Mouse (Mus musculus) kidney, embryonic 16.5 days (tissue): Measurements from ENCODE around the gene Xrn1. TPM values are rescaled to one million over a fixed set of nuclear protein-coding genes. Genes with fewer than 3 reads are reported as not detected.
"Not testable (repeated sequence)": the region's sequence is repeated elsewhere in the genome, so short reads cannot be mapped to it uniquely, and the experiment has no call there.

ENCODE experiments used
- ATAC-seq: fragments of 200-750 bp; cut with Nextera tagmentation; 2 replicates; pipeline ENCODE4 v1.8.0; 2017; ENCODE audit warnings: moderate TSS enrichment; ENCODE audit not compliant: low FRiP score, low TSS enrichment
- H3K27ac ChIP-seq: fragments of 300-500 bp; sonication (generic); 2 replicates; pipeline ENCODE4 v1.5.1; 2014; ENCODE audit warnings: low read length
- H3K27me3 ChIP-seq: fragments of 300-500 bp; sonication (generic); 2 replicates; pipeline ENCODE4 v1.6.1; 2014; ENCODE audit warnings: low read length, control low read depth, mixed read lengths; ENCODE audit not compliant: insufficient read depth
- H3K36me3 ChIP-seq: fragments of 300-500 bp; sonication (generic); 2 replicates; pipeline ENCODE4 v1.6.1; 2014; ENCODE audit warnings: low read length, control low read depth, mixed read lengths; ENCODE audit not compliant: insufficient read depth
- H3K4me1 ChIP-seq: fragments of 300-500 bp; sonication (generic); 2 replicates; pipeline ENCODE4 v1.6.1; 2014; ENCODE audit warnings: low read length, control low read depth, mixed read lengths; ENCODE audit not compliant: insufficient read depth
- H3K4me2 ChIP-seq: fragments of 300-500 bp; sonication (generic); replicated peaks from 2 replicates; pipeline ENCODE4 v1.6.1; 2014; ENCODE audit warnings: low read depth, low read length
- H3K4me3 ChIP-seq: fragments of 300-500 bp; sonication (generic); 2 replicates; pipeline ENCODE4 v1.5.1; 2014; ENCODE audit warnings: mild to moderate bottlenecking, low read length
- H3K9ac ChIP-seq: fragments of 300-500 bp; sonication (generic); replicated peaks from 2 replicates; pipeline ENCODE4 v1.6.1; 2014; ENCODE audit warnings: low read length
- H3K9me3 ChIP-seq: fragments of 300-500 bp; sonication (generic); 2 replicates; pipeline ENCODE4 v1.6.1; 2016; ENCODE audit warnings: low read length, control low read depth
- WGBS: fragments of 180-500 bp; shearing (Covaris S2); extraction: QIAGEN DNeasy Blood & Tissue Kit; methylation state at CpG from one replicate; pipeline ENCODE4 v1.1.7; 2014; 5-methylcytosine and 5-hydroxymethylcytosine counted together
- polyA plus RNA-seq: library from polyadenylated mRNA; unstranded; fragments of >200 nt; fragmentation: Nextera tagmentation; extraction: Ambion mirVana; gene quantifications from 2 replicates; pipeline ENCODE4 v1.2.1, GENCODE M21; 2015

The Xrn1 gene
- polyA plus RNA-seq, 1 experiment from 2014 or later, result 12.1 TPM

- ATAC-seq, result no peak
- H3K27me3 ChIP-seq, result no peaks in the 10 kb centered on the region
- no peaks in the 10 kb centered on the region for H3K4me1 ChIP-seq
- no peak overlapping the region for H3K4me2 ChIP-seq
- no peak overlapping the region for H3K27ac ChIP-seq
- 90% methylated on average over 6 of the region's 6 CpGs for WGBS
- no peak overlapping the region for H3K9ac ChIP-seq
- H3K4me3 ChIP-seq, result no peak overlapping the region
- H3K9me3 ChIP-seq, result no peaks in the 10 kb centered on the region
- H3K36me3 ChIP-seq, result no peaks in the 10 kb centered on the region
These were observed 130.7 kb downstream of the Xrn1 start for GRCm38 (mm10) chr9:96085293-96085692.

DNA sequence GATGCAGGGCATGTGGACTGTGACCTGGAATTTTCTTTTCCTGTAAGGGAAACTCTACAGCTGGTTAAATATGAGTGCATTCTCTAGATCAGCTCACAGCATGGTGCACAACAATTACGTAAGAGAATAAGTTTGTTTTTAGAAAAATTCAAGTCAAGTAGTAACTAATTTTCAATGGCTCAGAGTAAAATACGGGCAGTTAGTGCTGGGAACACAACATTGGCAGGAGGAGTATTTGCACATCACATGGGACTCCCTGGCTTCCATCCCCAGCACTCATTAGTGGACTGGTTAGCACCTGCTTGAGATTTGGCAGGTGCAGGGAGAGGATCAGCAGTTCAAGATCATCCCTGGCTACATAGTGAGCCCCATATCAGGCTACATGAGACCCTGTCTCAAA, 133.1 kb downstream of the Xrn1 start:
- no peaks in the 10 kb centered on the region for H3K36me3 ChIP-seq
- H3K9ac ChIP-seq, result no peak overlapping the region
- no peaks in the 10 kb centered on the region for H3K27me3 ChIP-seq
- no peak overlapping the region for H3K4me3 ChIP-seq
- H3K4me2 ChIP-seq, result no peak overlapping the region
- no peak overlapping the region for H3K27ac ChIP-seq
- H3K9me3 ChIP-seq, result no peaks in the 10 kb centered on the region
- ATAC-seq, result no peak
- WGBS, result 85% methylated on average over 2 of the region's 2 CpGs
- no peaks in the 10 kb centered on the region for H3K4me1 ChIP-seq

DNA sequence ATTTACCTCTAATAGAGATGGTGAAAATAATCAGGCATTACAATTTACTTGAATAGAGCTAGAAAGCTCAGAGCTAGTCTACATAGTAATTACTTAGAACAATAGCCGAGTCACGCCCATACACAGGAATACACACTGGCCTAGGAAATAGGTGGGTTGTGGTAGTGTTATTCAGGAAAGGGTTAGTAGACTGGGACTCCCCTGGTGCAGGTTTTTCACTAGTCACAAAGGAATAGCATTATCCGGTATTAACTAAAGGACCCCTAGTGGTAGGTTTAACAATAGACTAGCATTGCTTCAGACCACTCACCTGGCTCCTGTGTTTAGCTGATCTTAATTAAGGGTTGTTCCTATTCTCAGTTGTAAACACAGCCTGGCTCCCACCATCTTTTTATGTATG, 133.9 kb downstream of the Xrn1 start:
- not testable (repeated sequence) for H3K9ac ChIP-seq, H3K36me3 ChIP-seq, ATAC-seq, H3K4me2 ChIP-seq, H3K27me3 ChIP-seq, H3K27ac ChIP-seq, H3K4me3 ChIP-seq, H3K9me3 ChIP-seq, H3K4me1 ChIP-seq
- WGBS, result 88% methylated on average over 3 of the region's 3 CpGs

DNA sequence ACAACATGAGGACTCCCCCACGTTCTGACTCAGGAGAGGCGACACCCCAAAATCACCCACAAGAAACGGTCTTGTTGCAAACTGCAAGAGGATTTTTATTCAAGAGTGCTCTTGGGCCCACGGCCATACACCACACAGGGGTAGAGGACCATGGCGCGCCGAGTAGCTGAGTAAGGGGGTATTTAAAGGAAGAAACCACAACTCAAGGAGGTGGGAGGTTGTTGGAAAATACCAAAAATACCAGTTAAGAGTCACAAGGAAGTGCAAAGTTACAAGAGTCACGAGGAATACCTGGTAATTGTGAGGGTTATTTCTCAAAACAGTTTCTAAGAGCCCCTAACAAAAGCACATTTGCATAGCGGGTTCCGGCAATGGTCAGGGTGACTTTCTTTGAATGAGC, 138.1 kb downstream of the Xrn1 start:
- H3K36me3 ChIP-seq, H3K4me1 ChIP-seq, ATAC-seq, H3K9ac ChIP-seq, H3K27me3 ChIP-seq, H3K4me3 ChIP-seq, H3K4me2 ChIP-seq, H3K27ac ChIP-seq: not testable (repeated sequence)
- H3K9me3 ChIP-seq, result peaks cover 17% of the 10 kb centered on the region
- 92% methylated on average over 10 of the region's 10 CpGs for WGBS

DNA sequence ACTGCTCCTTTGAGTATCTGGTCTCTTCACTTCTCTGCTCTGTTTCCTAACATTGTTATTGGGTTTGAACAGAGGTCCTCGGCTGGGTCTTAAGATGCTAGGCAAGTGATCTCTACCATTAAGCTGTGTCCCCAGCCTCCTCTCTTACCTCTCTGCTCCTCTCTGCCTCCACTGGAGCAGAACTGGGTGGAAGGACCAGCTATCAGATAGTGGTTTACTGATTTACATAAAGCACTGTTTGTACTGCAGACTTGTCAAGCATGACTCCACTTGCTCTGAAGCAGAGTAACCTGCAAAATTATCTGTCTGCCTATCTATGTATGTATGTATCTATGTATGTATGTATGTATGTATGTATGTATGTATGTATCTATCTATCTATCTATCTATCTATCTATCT, 138.7 kb downstream of the Xrn1 start:
- Histone ChIP-seq H3K9me3 (peaks cover 17% of the 10 kb centered on the region), H3K4me3 (no peak overlapping the region), H3K4me2 (no peak overlapping the region), H3K27me3 (no peaks in the 10 kb centered on the region), H3K4me1 (no peaks in the 10 kb centered on the region), H3K36me3 (no peaks in the 10 kb centered on the region), H3K27ac (no peak overlapping the region), H3K9ac (no peak overlapping the region)
- WGBS, result 87% methylated on average over 1 of the region's 1 CpGs
- ATAC-seq, result no peak

DNA sequence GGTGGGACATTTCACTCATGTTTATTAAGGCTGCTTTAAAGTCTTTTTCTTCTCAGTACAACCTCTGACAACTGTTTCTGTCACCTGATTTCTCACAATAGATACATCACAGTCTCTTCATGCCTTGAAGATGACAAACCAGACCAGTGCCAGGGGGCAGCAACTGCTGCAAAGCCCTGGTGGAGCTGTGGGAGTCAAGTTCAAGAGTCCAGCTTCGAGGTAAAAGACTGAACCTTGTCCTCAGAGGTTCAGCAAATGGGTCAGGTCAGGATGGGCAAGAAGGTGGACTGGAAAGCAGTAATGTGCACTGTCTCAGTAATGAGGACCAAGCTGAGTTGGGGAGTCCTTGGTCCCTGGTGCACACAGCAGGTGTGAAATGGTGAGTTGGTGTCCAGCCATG, 139.8 kb downstream of the Xrn1 start:
- H3K9me3 ChIP-seq, result peaks cover 25% of the 10 kb centered on the region
- H3K4me2 ChIP-seq, result no peak overlapping the region
- H3K4me3 ChIP-seq, result no peak overlapping the region
- H3K9ac ChIP-seq, result no peak overlapping the region
- H3K27ac ChIP-seq, result no peak overlapping the region
- H3K27me3 ChIP-seq, result no peaks in the 10 kb centered on the region
- 74% methylated on average over 1 of the region's 1 CpGs for WGBS
- no peaks in the 10 kb centered on the region for H3K36me3 ChIP-seq
- ATAC-seq, result no peak; the same call in 1 of the 2 replicates
- H3K4me1 ChIP-seq, result no peaks in the 10 kb centered on the region

- H3K9me3 ChIP-seq, result peaks cover 33% of the 10 kb centered on the region
- WGBS, result 79% methylated on average over 1 of the region's 1 CpGs
- no peak overlapping the region for H3K4me3 ChIP-seq
- H3K27ac ChIP-seq, result no peak overlapping the region
- H3K4me1 ChIP-seq, result no peaks in the 10 kb centered on the region
- no peak overlapping the region for H3K4me2 ChIP-seq
- H3K36me3 ChIP-seq, result no peaks in the 10 kb centered on the region
- H3K9ac ChIP-seq, result no peak overlapping the region
- ATAC-seq, result no peak
- H3K27me3 ChIP-seq, result no peaks in the 10 kb centered on the region
These were observed 140.6 kb downstream of the Xrn1 start for GRCm38 (mm10) chr9:96095192-96095591.

GRCm38 (mm10) chr9:96102846-96103245, 148.3 kb downstream of the Xrn1 start:
- H3K9me3 ChIP-seq, result peaks cover 20% of the 10 kb centered on the region
- H3K27me3 ChIP-seq, result no peaks in the 10 kb centered on the region
- ATAC-seq, result no peak
- no peaks in the 10 kb centered on the region for H3K36me3 ChIP-seq
- H3K4me1 ChIP-seq, result no peaks in the 10 kb centered on the region
- no peak overlapping the region for H3K27ac ChIP-seq
- H3K4me3 ChIP-seq, result no peak overlapping the region
- H3K9ac ChIP-seq, result no peak overlapping the region
- H3K4me2 ChIP-seq, result no peak overlapping the region
- 91% methylated on average over 8 of the region's 8 CpGs for WGBS

Other genes starting within 250 kb of the Xrn1 start
- gene Trpc1, start 204.4 kb upstream of the Xrn1 start, polyA plus RNA-seq, result 3.3 and 4.3 TPM in 2 replicates
- gene Pls1, start 109.4 kb upstream of the Xrn1 start, polyA plus RNA-seq, result 22.0 and 23.4 TPM in 2 replicates
- 12.9 and 15.2 TPM in 2 replicates for gene Atr, start 97.2 kb upstream of the Xrn1 start, polyA plus RNA-seq
- 5.6 and 5.9 TPM in 2 replicates for gene Gk5, start 164.6 kb downstream of the Xrn1 start, polyA plus RNA-seq
- gene Tfdp2, start 241.5 kb downstream of the Xrn1 start, polyA plus RNA-seq, result 44.8 and 45.9 TPM in 2 replicates